In the genomic region with DNA sequence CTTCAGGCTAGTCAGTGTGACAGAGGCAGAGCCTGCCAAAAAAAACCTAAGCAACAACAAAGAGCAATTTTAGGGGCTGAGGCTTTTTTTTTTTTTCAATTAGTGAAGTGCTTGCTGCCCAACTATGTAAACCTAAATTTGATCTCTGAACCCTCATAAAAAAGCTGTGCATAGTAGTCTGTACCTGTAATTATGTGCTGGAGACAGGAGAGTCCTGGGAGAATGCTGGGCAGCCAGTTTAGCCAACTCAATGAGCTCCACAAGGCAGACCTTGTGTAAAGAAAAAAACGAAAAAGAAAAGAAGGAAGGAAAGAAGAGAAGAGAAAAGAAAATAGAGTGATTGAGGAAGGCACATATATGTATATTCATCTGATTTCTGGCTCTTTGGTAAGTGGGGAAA, we compare ENCODE assay signal across 29 mouse cellular contexts.
"Had no signal": no experiment of that assay in that cellular context is flagged by ENCODE, and none has a peak within 500 bp of the region (broad histone marks: within the 10 kb centered on the region; RNA-seq: fewer than 3 reads in every experiment).

No protein-coding gene starts in this region.

- DNase-seq: heart, postnatal 10 days; heart, postnatal 14 days; heart, postnatal 36 days; heart, postnatal 4 days; kidney, adult 11 months; kidney, adult 18-20 months; kidney, adult 9 months; kidney, postnatal 10 days; kidney, postnatal 14 days; kidney, postnatal 4 days; layer of hippocampus, adult 9-11 months; layer of hippocampus, postnatal 36 days had no signal

- H3K27me3 ChIP-seq: heart, embryonic 12.5 days; heart, embryonic 13.5 days; heart, embryonic 15.5 days; hindbrain, embryonic 12.5 days; hindbrain, embryonic 13.5 days; hindbrain, embryonic 15.5 days; kidney, embryonic 15.5 days had no signal

- H3K9me3 ChIP-seq: heart, embryonic 10.5 days; heart, embryonic 12.5 days; heart, embryonic 13.5 days; heart, embryonic 15.5 days; hindbrain, embryonic 10.5 days; hindbrain, embryonic 12.5 days; hindbrain, embryonic 13.5 days; hindbrain, embryonic 15.5 days; kidney, embryonic 15.5 days had no signal

- ATAC-seq: hindbrain, embryonic 16.5 days; hindbrain, postnatal 0 days; inflammation-experienced regulatory T-cells, adult 6 months had no signal

- H3K4me2 ChIP-seq: heart, embryonic 11.5 days; heart, embryonic 12.5 days; heart, embryonic 13.5 days; heart, embryonic 15.5 days; hindbrain, embryonic 12.5 days; hindbrain, embryonic 13.5 days; hindbrain, embryonic 14.5 days; hindbrain, embryonic 15.5 days; kidney, embryonic 15.5 days had no signal

- H3K4me1 ChIP-seq: heart, embryonic 10.5 days; heart, embryonic 12.5 days; heart, embryonic 13.5 days; heart, embryonic 15.5 days; hindbrain, embryonic 10.5 days; hindbrain, embryonic 12.5 days; hindbrain, embryonic 15.5 days; kidney, embryonic 15.5 days had no signal

- H3K9ac ChIP-seq: heart, embryonic 12.5 days; heart, embryonic 13.5 days; heart, embryonic 15.5 days; hindbrain, embryonic 12.5 days; hindbrain, embryonic 13.5 days; hindbrain, embryonic 14.5 days; hindbrain, embryonic 15.5 days; kidney, embryonic 15.5 days had no signal

- H3K4me3 ChIP-seq: heart, embryonic 10.5 days; heart, embryonic 12.5 days; heart, embryonic 13.5 days; heart, embryonic 15.5 days; hindbrain, embryonic 10.5 days; hindbrain, embryonic 12.5 days; hindbrain, embryonic 13.5 days; hindbrain, embryonic 15.5 days; kidney, embryonic 15.5 days; layer of hippocampus, adult 2 months; left cerebral cortex, adult 2 months had no signal

- H3K27ac ChIP-seq: heart, embryonic 10.5 days; heart, embryonic 13.5 days; heart, embryonic 15.5 days; hindbrain, embryonic 10.5 days; hindbrain, embryonic 12.5 days; hindbrain, embryonic 13.5 days; hindbrain, embryonic 14.5 days; hindbrain, embryonic 15.5 days; hindbrain, postnatal 0 days; kidney, embryonic 15.5 days; kidney, postnatal 0 days; layer of hippocampus, adult 2 months; left cerebral cortex, adult 2 months had no signal
